Mouse (Mus musculus): Measurements from ENCODE around the gene Gm38394.

DNA sequence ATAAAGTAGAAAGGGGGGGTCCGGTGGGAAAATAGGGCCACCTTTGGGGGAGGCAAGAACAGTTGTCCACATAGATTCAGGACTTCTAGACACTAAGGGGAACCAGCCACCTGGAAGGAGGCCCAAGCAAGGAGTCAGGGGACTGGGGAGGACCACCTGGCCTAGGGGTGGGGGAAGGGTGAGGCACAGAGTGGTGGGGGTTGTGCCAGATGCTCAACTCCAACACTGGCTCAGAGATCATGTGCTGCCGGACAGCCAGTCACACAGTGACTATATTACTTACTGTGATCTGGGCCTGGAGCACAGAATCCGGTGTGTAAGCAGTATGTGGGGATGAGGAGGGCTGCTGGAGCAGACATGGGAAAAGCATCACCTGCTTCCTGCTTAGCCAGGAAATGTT, 48.2 kb upstream of the Gm38394 start:
- TF ChIP-seq CTCF (conservative IDR thresholded peaks at IDR 0.05 in 1 of 2, IDR thresholded peaks at IDR 0.05 in 1 of 2; ENCODE audit: low read depth in 2 of 2, low read length in 2 of 2), result no peak
- no peak for TF ChIP-seq SMC3 (IDR thresholded peaks at IDR 0.05; ENCODE audit: low read depth, low read length)
